Mouse (Mus musculus) C2C12 (cell line): ENCODE results near the gene Pip4k2c.

Experiments
- CTCF ChIP-seq: IDR thresholded peaks from one replicate; pipeline ENCODE4 v1.5.1; 2011; ENCODE audit not compliant: control insufficient read depth, insufficient read depth, insufficient read length
- MAX ChIP-seq: IDR thresholded peaks from one replicate; pipeline ENCODE4 v1.6.1; 2011; ENCODE audit warnings: mild to moderate bottlenecking, control low read depth
- MYOD1 ChIP-seq: IDR thresholded peaks from one replicate; pipeline ENCODE4 v1.6.1; 2011; ENCODE audit warnings: low read depth; ENCODE audit not compliant: control insufficient read depth, insufficient read length

DNA sequence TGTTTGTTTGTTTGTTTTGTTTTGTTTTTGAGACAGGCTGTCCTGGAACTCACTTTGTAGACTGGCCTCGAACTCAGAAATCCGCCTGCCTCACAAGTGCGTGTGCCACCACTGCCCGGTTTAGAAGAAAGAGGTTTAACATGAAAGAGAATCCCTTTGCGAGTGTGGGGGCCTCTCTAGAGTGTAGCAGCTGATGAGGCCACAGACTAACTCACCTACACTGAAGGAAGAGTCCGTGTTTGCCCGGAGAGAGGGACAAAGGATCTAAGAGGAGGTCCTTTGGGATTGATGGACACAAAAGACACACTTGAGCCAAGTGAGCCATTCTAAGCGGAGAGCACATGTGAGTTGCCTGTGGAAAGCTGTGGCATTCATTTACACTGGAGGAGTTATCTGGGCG is 34.1 kb downstream of the Pip4k2c start:
- TF ChIP-seq CTCF (no peak), MAX (no peak), MYOD1 (no peak)
